Mouse (Mus musculus) ES-E14 (cell line): ENCODE measurements around the gene Ttll3. TPM values are rescaled to one million over a fixed set of nuclear protein-coding genes. Genes with fewer than 3 reads are reported as not detected.
A peak's percentile ranks its signal among the peaks of the same experiment; 100 is the strongest.

Source experiments
- DNase-seq: peaks from one replicate; pipeline ENCODE4 v3.0.0-alpha.2; 2013; ENCODE audit warnings: low read depth, low spot score
- H3K27ac ChIP-seq: 2 replicates; pipeline ENCODE4 v1.5.1; 2012; ENCODE audit warnings: low read depth, mild to moderate bottlenecking, low read length, moderate library complexity, mixed read lengths; ENCODE audit not compliant: poor library complexity, insufficient read depth, severe bottlenecking
- H3K36me3 ChIP-seq: 2 replicates; pipeline ENCODE4 v1.6.1; 2012; ENCODE audit warnings: mild to moderate bottlenecking, low read length, moderate library complexity, mixed read lengths; ENCODE audit not compliant: control insufficient read depth, poor library complexity, insufficient read depth, severe bottlenecking
- H3K4me1 ChIP-seq, 2 experiments: fragments of 150-350 bp in 1 of 2; sonication (generic) in 1 of 2; 2 replicates each; pipeline ENCODE4 v1.6.1; 2012; ENCODE audit warnings: low read length in 2 of 2, mild to moderate bottlenecking in 1 of 2, mixed read lengths in 1 of 2; ENCODE audit not compliant: control insufficient read depth in 2 of 2, insufficient read depth in 2 of 2, poor library complexity in 1 of 2
- H3K4me3 ChIP-seq, 2 experiments: fragments of 150-350 bp in 1 of 2; sonication (generic) in 1 of 2; 2 replicates each; pipeline ENCODE4 v1.5.1; 2012; ENCODE audit warnings: low read length in 2 of 2, low read depth in 1 of 2, mild to moderate bottlenecking in 1 of 2, mixed read lengths in 1 of 2; ENCODE audit not compliant: insufficient read depth in 1 of 2, poor library complexity in 1 of 2, severe bottlenecking in 1 of 2
- H3K9ac ChIP-seq: 2 replicates; pipeline ENCODE4 v1.6.1; 2012; ENCODE audit warnings: low read depth, mild to moderate bottlenecking, low read length, mixed read lengths; ENCODE audit not compliant: poor library complexity, insufficient read depth, severe bottlenecking
- H3K9me3 ChIP-seq: fragments of 150-350 bp; sonication (generic); 2 replicates; pipeline ENCODE4 v1.6.1; 2012; ENCODE audit warnings: low read depth, mild to moderate bottlenecking, low read length; ENCODE audit not compliant: control insufficient read depth, insufficient read depth
- CHD2 ChIP-seq: IDR thresholded peaks from 2 replicates; pipeline ENCODE4 v1.6.1; 2014; ENCODE audit warnings: mild to moderate bottlenecking, low read depth, low read length, inconsistent platforms
- HCFC1 ChIP-seq: IDR thresholded peaks from 2 replicates; pipeline ENCODE4 v1.6.1; 2012; ENCODE audit warnings: low read length, inconsistent platforms, borderline replicate concordance; ENCODE audit not compliant: insufficient read depth
- MAFK ChIP-seq: IDR thresholded peaks from 2 replicates; pipeline ENCODE4 v1.6.1; 2014; ENCODE audit warnings: mild to moderate bottlenecking, low read depth, low read length, inconsistent platforms; ENCODE audit not compliant: insufficient read depth
- ZC3H11A ChIP-seq: IDR thresholded peaks from 2 replicates; pipeline ENCODE4 v1.6.1; 2012; ENCODE audit warnings: low read depth, mild to moderate bottlenecking, inconsistent platforms, low read length, borderline replicate concordance
- ZNF384 ChIP-seq: IDR thresholded peaks from 2 replicates; pipeline ENCODE4 v1.6.1; 2012; ENCODE audit warnings: low read depth, low read length, inconsistent platforms
- in situ Hi-C, 2 experiments: fragments of 600-800 bp; cut with MboI; formaldehyde crosslinking; loops; one replicate each; pipeline ENCODE4 v1.15.1; 2025; ENCODE audit warnings: low sequenced_read_pairs in 2 of 2, inconsistent platforms in 1 of 2; ENCODE audit not compliant: unreplicated experiment in 2 of 2
- total RNA-seq: library from RNA; depleted of rRNA; stranded (reverse); fragments of 300-350 nt; gene quantifications from 2 replicates; pipeline ENCODE4 v1.2.3, GENCODE M21; 2012

Ttll3 gene
- total RNA-seq, 1 experiment = 5.3 TPM

DNA sequence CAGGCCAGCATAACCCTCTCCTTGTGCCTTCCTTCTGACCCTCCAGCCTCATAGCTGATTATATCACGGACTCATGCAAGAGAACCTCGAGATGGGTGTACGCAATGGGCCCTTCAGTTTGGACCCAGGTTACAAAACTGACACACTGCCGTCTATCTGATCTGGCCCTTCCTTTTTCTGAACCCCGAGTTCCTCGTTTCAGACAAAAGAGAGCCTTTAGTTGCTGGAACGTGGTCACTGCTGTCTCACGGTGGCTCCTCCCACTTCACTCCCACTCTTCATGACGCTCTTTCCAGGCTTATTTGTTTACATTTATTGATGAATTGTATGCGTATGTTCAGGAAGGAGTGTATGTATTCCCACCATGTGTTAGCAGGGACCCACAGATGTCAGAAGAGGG is 37.4 kb upstream of the Ttll3 start:
- in situ Hi-C loops = no loop called here
- no peak for DNase-seq
- H3K27ac ChIP-seq = peak overlapping the region; percentile 13; the same call in 1 of the 2 replicates
- H3K9ac ChIP-seq = no peak overlapping the region
- no peaks in the 10 kb centered on the region for H3K9me3 ChIP-seq
- no peaks in the 10 kb centered on the region for H3K36me3 ChIP-seq
- H3K4me3 ChIP-seq = no peak overlapping the region
- TF ChIP-seq HCFC1 (no peak), MAFK (no peak), ZNF384 (no peak), CHD2 (no peak), ZC3H11A (no peak)
- H3K4me1 ChIP-seq = peaks cover 5 to 8% of the 10 kb centered on the region in 2 experiments

DNA sequence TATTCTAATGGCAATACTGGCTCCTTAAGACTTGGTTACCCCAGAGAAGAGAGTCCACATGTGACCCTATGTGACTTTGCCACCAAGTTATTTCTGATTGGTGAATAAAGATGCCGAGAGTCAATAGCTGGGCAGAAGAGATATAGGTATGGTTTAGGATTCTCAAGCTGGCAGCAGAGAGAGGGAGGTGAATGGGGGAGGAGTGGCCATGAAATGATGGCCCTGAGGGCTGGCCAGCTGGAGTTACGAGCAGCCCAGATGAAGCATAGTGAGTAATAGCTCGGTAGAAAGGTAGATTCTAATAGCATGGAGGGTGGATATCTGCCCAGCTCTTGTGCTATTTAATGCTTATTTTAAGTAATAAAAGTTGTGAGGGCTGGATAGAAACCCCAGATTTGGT is 36.2 kb upstream of the Ttll3 start:
- H3K27ac ChIP-seq = no peak overlapping the region
- no peak for DNase-seq
- TF ChIP-seq CHD2 (no peak), HCFC1 (no peak), ZNF384 (no peak), MAFK (no peak), ZC3H11A (no peak)
- no peak overlapping the region for H3K9ac ChIP-seq
- no peak overlapping the region for H3K4me3 ChIP-seq
- no peaks in the 10 kb centered on the region for H3K9me3 ChIP-seq
- peaks cover 5 to 8% of the 10 kb centered on the region in 2 experiments for H3K4me1 ChIP-seq
- in situ Hi-C loops = no loop called here
- no peaks in the 10 kb centered on the region for H3K36me3 ChIP-seq

DNA sequence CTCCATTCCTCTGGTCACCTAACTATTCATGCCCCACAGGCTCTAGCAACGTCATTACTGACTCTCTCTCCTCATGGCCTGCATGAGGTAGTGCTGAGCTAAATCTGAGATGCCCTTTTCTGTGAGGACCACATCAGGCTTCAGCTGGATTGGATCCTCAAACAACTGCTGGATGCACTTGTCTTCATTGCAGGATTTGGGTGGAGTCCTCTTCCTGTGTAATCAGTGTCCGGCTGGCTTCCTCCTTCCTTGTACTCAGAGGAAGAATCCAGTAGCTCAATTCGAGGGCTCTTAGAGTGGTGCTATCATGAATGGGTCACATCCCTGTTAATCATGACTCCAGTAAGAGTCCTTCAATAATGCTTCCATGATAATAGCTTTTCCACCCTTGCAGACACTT is 35.4 kb upstream of the Ttll3 start:
- H3K9ac ChIP-seq = no peak overlapping the region
- no peaks in the 10 kb centered on the region for H3K36me3 ChIP-seq
- H3K9me3 ChIP-seq = no peaks in the 10 kb centered on the region
- H3K27ac ChIP-seq = no peak overlapping the region
- H3K4me3 ChIP-seq = no peak overlapping the region
- peaks cover 5 to 8% of the 10 kb centered on the region in 2 experiments for H3K4me1 ChIP-seq
- in situ Hi-C loops = no loop called here
- no peak for DNase-seq
- TF ChIP-seq CHD2 (no peak), MAFK (no peak), ZC3H11A (no peak)

DNA sequence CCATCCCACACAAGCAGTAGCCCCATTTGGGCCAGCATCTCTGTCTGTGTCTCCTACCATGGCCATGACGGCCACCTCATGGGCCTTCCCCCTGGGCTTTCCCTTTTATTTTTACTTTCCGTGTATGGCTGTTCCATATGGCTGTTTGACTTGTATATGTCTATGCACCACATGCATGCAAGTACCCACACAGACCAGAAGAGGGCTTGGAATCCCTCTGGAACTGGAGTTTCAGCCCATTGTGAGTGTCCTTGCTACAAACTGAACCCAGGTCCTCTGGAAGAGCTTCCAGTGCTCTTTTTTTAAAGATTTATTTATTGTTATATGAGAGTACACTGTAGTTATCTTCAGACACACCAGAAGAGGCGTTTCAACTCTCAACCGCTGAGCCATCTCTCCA is 27.6 kb upstream of the Ttll3 start:
- no peak for TF ChIP-seq HCFC1
- TF ChIP-seq ZC3H11A = no peak
- no peak for TF ChIP-seq MAFK
- TF ChIP-seq CHD2 = no peak
- no peak for TF ChIP-seq ZNF384
- no peak overlapping the region for H3K27ac ChIP-seq
- in situ Hi-C loops = no loop called here
- no peak for DNase-seq
- H3K4me3 ChIP-seq = no peak overlapping the region
- no peaks in the 10 kb centered on the region for H3K36me3 ChIP-seq
- H3K9ac ChIP-seq = no peak overlapping the region
- peaks cover 0 to 10% of the 10 kb centered on the region in 2 experiments; a peak in 2 of 4 replicates for H3K4me1 ChIP-seq
- no peaks in the 10 kb centered on the region for H3K9me3 ChIP-seq

DNA sequence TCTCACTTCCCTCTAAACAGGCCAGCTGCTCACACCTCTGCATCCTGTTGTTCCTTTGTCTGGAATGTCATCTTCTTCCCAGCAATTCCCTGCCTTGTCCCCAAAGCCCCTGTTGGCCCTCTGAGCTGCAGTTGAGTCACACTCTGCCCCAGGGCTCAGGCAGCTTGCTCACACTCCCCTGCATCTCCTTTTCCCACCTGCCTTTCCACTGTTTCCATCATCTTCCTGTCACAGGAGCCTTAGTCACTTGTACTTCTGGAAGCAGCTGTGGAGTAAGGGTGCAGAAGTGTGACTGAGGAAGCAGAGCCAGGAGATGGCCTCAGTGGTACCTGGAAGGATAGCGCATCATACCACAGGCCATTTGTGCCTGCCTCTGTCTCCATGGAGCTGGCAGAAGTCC is 26.8 kb upstream of the Ttll3 start:
- H3K27ac ChIP-seq = no peak overlapping the region
- DNase-seq = no peak
- H3K4me3 ChIP-seq = no peak overlapping the region
- H3K36me3 ChIP-seq = no peaks in the 10 kb centered on the region
- no peaks in the 10 kb centered on the region for H3K9me3 ChIP-seq
- peaks cover 0 to 10% of the 10 kb centered on the region in 2 experiments; a peak in 2 of 4 replicates for H3K4me1 ChIP-seq
- H3K9ac ChIP-seq = no peak overlapping the region
- in situ Hi-C loops = no loop called here
- TF ChIP-seq ZNF384 (no peak), ZC3H11A (no peak), CHD2 (no peak), HCFC1 (no peak)
